ENCODE assay signal across 10 mouse cellular contexts in the genomic region with DNA sequence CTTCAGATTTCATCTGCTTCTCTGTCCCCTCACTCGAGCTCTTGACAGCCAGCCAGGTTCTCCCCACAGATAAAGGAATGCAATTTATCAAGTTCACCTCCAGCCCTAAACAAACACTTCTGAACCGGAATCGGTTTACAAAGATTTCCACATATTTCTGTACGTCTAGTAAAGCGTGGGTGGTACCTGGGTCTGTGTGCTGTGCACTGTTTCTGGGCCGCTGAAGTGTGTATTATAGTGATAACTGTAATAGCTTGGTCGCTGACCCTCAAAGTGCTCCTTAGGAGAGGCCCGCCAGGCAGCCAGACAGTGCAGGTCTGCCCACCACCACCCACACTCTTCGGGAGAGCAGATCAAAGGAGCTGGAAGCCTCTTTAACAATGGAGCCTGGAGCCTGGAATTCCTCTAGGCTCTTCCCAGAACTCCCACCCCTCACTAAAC. TPM values are rescaled to one million over a fixed set of nuclear protein-coding genes. Genes with fewer than 3 reads are reported as not detected.
DNase-seq lines count a peak whose midpoint lies in the region; ATAC-seq lines count a peak whose summit lies in the region.
"Had no signal": no experiment of that assay in that cellular context is flagged by ENCODE, and none has a peak within 500 bp of the region (broad histone marks: within the 10 kb centered on the region; RNA-seq: fewer than 3 reads in every experiment).

No protein-coding gene starts in this region.

- intact Hi-C loops in heart, postnatal 36 days (cut with DNase I) = no loop called here

- peaks cover 29% of the 10 kb centered on the region for H3K4me1 ChIP-seq in heart, embryonic 10.5 days
- peaks cover 11% of the 10 kb centered on the region for H3K4me1 ChIP-seq in midbrain, embryonic 10.5 days
- H3K4me1 ChIP-seq in midbrain, embryonic 15.5 days = no peaks in the 10 kb centered on the region; the same call in 1 of the 2 replicates
- peaks cover 17% of the 10 kb centered on the region for H3K4me1 ChIP-seq in intestine, embryonic 16.5 days (ENCODE audit: control insufficient read depth, insufficient read depth, low read length)
- no peaks in the 10 kb centered on the region; the same call in 1 of the 2 replicates for H3K4me1 ChIP-seq in neural tube, embryonic 11.5 days (ENCODE audit: control insufficient read depth, insufficient read depth, low read length)
- no peaks in the 10 kb centered on the region for H3K4me1 ChIP-seq in hindbrain, embryonic 11.5 days (replicated peaks; ENCODE audit: control insufficient read depth, insufficient read depth, low read length)

- ATAC-seq in midbrain, embryonic 15.5 days (replicated peaks) = no peak
- peak; percentile 46; the same call in 1 of the 2 replicates for ATAC-seq in intestine, embryonic 16.5 days
- no peak for ATAC-seq in neural tube, embryonic 11.5 days (ENCODE audit: insufficient read depth, low FRiP score, low TSS enrichment)
- no peak for ATAC-seq in hindbrain, embryonic 11.5 days (ENCODE audit: low FRiP score)

- no peak for DNase-seq in heart, embryonic 10.5 days (ENCODE audit: low spot score)
- no peak for DNase-seq in heart, postnatal 36 days
- no peak for DNase-seq in midbrain, embryonic 10.5 days (ENCODE audit: low spot score)
- DNase-seq in neural tube, embryonic 11.5 days (ENCODE audit: low spot score) = peak; percentile 16
- no peak for DNase-seq in hindbrain, embryonic 11.5 days (ENCODE audit: low spot score)
- DNase-seq in right cerebral cortex, postnatal 10 days (ENCODE audit: low spot score in 2 of 2) = no peak
- DNase-seq: cerebellum, postnatal 14 days had no signal

- no peaks in the 10 kb centered on the region for H3K36me3 ChIP-seq in heart, embryonic 10.5 days
- H3K36me3 ChIP-seq in midbrain, embryonic 10.5 days = no peaks in the 10 kb centered on the region
- H3K36me3 ChIP-seq in midbrain, embryonic 15.5 days (replicated peaks) = no peaks in the 10 kb centered on the region
- H3K36me3 ChIP-seq in intestine, embryonic 16.5 days (ENCODE audit: control insufficient read depth, insufficient read depth, low read length) = no peaks in the 10 kb centered on the region
- H3K36me3 ChIP-seq in neural tube, embryonic 11.5 days (ENCODE audit: control insufficient read depth, insufficient read depth, low read length) = no peaks in the 10 kb centered on the region
- no peaks in the 10 kb centered on the region for H3K36me3 ChIP-seq in hindbrain, embryonic 11.5 days (ENCODE audit: control insufficient read depth, insufficient read depth, low read length)
- H3K36me3 ChIP-seq: neural tube, embryonic 12.5 days had no signal

- no peaks in the 10 kb centered on the region for H3K9me3 ChIP-seq in heart, embryonic 10.5 days
- no peaks in the 10 kb centered on the region for H3K9me3 ChIP-seq in midbrain, embryonic 10.5 days (replicated peaks)
- no peaks in the 10 kb centered on the region for H3K9me3 ChIP-seq in midbrain, embryonic 15.5 days
- H3K9me3 ChIP-seq in intestine, embryonic 16.5 days (ENCODE audit: control insufficient read depth, low read length) = no peaks in the 10 kb centered on the region
- H3K9me3 ChIP-seq in neural tube, embryonic 11.5 days (ENCODE audit: control insufficient read depth, low read length) = no peaks in the 10 kb centered on the region
- H3K9me3 ChIP-seq in hindbrain, embryonic 11.5 days (ENCODE audit: control insufficient read depth, low read length) = no peaks in the 10 kb centered on the region
- H3K9me3 ChIP-seq: neural tube, embryonic 12.5 days had no signal

- no peak overlapping the region for H3K4me3 ChIP-seq in heart, embryonic 10.5 days
- H3K4me3 ChIP-seq in midbrain, embryonic 10.5 days = no peak overlapping the region
- H3K4me3 ChIP-seq in midbrain, embryonic 15.5 days = no peak overlapping the region
- no peak overlapping the region for H3K4me3 ChIP-seq in intestine, embryonic 16.5 days (ENCODE audit: low read length)
- H3K4me3 ChIP-seq in neural tube, embryonic 11.5 days (ENCODE audit: low read depth, low read length) = no peak overlapping the region
- no peak overlapping the region for H3K4me3 ChIP-seq in hindbrain, embryonic 11.5 days (ENCODE audit: low read depth, low read length)
- H3K4me3 ChIP-seq: neural tube, embryonic 12.5 days had no signal

- H3K27me3 ChIP-seq in heart, embryonic 10.5 days (ENCODE audit: insufficient read depth, poor library complexity, severe bottlenecking) = no peaks in the 10 kb centered on the region
- H3K27me3 ChIP-seq in midbrain, embryonic 10.5 days (ENCODE audit: low read depth, poor library complexity, severe bottlenecking) = no peaks in the 10 kb centered on the region
- H3K27me3 ChIP-seq in midbrain, embryonic 15.5 days (replicated peaks) = no peaks in the 10 kb centered on the region
- H3K27me3 ChIP-seq in intestine, embryonic 16.5 days (replicated peaks; ENCODE audit: control insufficient read depth, insufficient read depth, low read length) = no peaks in the 10 kb centered on the region
- no peaks in the 10 kb centered on the region for H3K27me3 ChIP-seq in neural tube, embryonic 11.5 days (ENCODE audit: control insufficient read depth, insufficient read depth, low read length)
- H3K27me3 ChIP-seq in hindbrain, embryonic 11.5 days (ENCODE audit: control insufficient read depth, insufficient read depth, low read length) = no peaks in the 10 kb centered on the region
- H3K27me3 ChIP-seq: neural tube, embryonic 12.5 days had no signal

- H3K27ac ChIP-seq in heart, embryonic 10.5 days = peak overlapping the region; percentile 82
- H3K27ac ChIP-seq in midbrain, embryonic 10.5 days (replicated peaks) = peak overlapping the region; percentile 62
- H3K27ac ChIP-seq in midbrain, embryonic 15.5 days = no peak overlapping the region
- H3K27ac ChIP-seq in intestine, embryonic 16.5 days (ENCODE audit: low read length) = 0 out of 2 replicates have a peak overlapping the region, but pooled peaks have one; percentile 24
- no peak overlapping the region for H3K27ac ChIP-seq in neural tube, embryonic 11.5 days (ENCODE audit: low read depth, low read length)
- H3K27ac ChIP-seq in hindbrain, embryonic 11.5 days (ENCODE audit: low read depth, low read length) = no peak overlapping the region
- H3K27ac ChIP-seq: neural tube, embryonic 12.5 days had no signal

- H3K4me2 ChIP-seq in midbrain, embryonic 15.5 days = no peak overlapping the region
- no peak overlapping the region for H3K4me2 ChIP-seq in intestine, embryonic 16.5 days (ENCODE audit: low read depth, low read length)
- H3K4me2 ChIP-seq in neural tube, embryonic 11.5 days (ENCODE audit: low read depth) = no peak overlapping the region
- H3K4me2 ChIP-seq in hindbrain, embryonic 11.5 days (replicated peaks; ENCODE audit: low read depth, low read length) = no peak overlapping the region
- H3K4me2 ChIP-seq: neural tube, embryonic 12.5 days had no signal

- H3K9ac ChIP-seq in midbrain, embryonic 15.5 days = no peak overlapping the region
- H3K9ac ChIP-seq in intestine, embryonic 16.5 days (ENCODE audit: low read depth, low read length) = no peak overlapping the region
- H3K9ac ChIP-seq in neural tube, embryonic 11.5 days (ENCODE audit: low read length) = no peak overlapping the region
- H3K9ac ChIP-seq in hindbrain, embryonic 11.5 days (ENCODE audit: low read depth, low read length) = no peak overlapping the region
- H3K9ac ChIP-seq: neural tube, embryonic 12.5 days had no signal

- WGBS in heart, embryonic 10.5 days = 7% methylated on average over 9 of the region's 9 CpGs
- WGBS in midbrain, embryonic 10.5 days = 38% methylated on average over 9 of the region's 9 CpGs
- WGBS in midbrain, embryonic 15.5 days = 21% methylated on average over 9 of the region's 9 CpGs
- WGBS in intestine, embryonic 16.5 days = 14% methylated on average over 9 of the region's 9 CpGs
- 21% methylated on average over 9 of the region's 9 CpGs for WGBS in neural tube, embryonic 11.5 days
- WGBS in hindbrain, embryonic 11.5 days = 30% methylated on average over 9 of the region's 9 CpGs

RNA-seq across cellular contexts. Expression of a gene that starts 13.9 kb away (rescaled TPM):
- 4.9 and 5.6 TPM in 2 replicates for polyA plus RNA-seq in heart, embryonic 10.5 days (2016; fragmentation: Nextera tagmentation; extraction: Ambion mirVana)
- 1 to 10 TPM; 6.3 to 7.7 TPM for total RNA-seq in heart, postnatal 36 days (2021)
- 0.40 and 1.1 TPM in 2 replicates for polyA plus RNA-seq in midbrain, embryonic 10.5 days (2016; fragmentation: Nextera tagmentation; extraction: Ambion mirVana)
- 1.9 TPM in 2 replicates for polyA plus RNA-seq in midbrain, embryonic 15.5 days (2015; fragmentation: Nextera tagmentation; extraction: Ambion mirVana)
- 6.0 and 6.6 TPM in 2 replicates for polyA plus RNA-seq in intestine, embryonic 16.5 days (2015; fragmentation: Nextera tagmentation; extraction: Ambion mirVana)
- polyA plus RNA-seq in neural tube, embryonic 11.5 days (2014; fragmentation: Nextera tagmentation; extraction: Ambion mirVana) = 0.78 and 0.80 TPM in 2 replicates
- polyA plus RNA-seq in hindbrain, embryonic 11.5 days (2014; fragmentation: Nextera tagmentation; extraction: Ambion mirVana) = 0.77 and 1.0 TPM in 2 replicates

Comparison
In these comparisons a context has a peak if more than half of its experiments do, and no peak if none do; other contexts are left out.
1. H3K27ac ChIP-seq: peak in heart, embryonic 10.5 days (single experiment), midbrain, embryonic 10.5 days (single experiment) and intestine, embryonic 16.5 days (single experiment); none in midbrain, embryonic 15.5 days (single experiment), neural tube, embryonic 11.5 days (single experiment) and hindbrain, embryonic 11.5 days (single experiment).